Mouse (Mus musculus): ENCODE data around the gene Lrp1. TPM values are rescaled to one million over a fixed set of nuclear protein-coding genes. Genes with fewer than 3 reads are reported as not detected.

The Lrp1 gene
- total and polyA plus RNA-seq, 3 experiments: 0.39 to 0.42 TPM; not detected in 1

DNA sequence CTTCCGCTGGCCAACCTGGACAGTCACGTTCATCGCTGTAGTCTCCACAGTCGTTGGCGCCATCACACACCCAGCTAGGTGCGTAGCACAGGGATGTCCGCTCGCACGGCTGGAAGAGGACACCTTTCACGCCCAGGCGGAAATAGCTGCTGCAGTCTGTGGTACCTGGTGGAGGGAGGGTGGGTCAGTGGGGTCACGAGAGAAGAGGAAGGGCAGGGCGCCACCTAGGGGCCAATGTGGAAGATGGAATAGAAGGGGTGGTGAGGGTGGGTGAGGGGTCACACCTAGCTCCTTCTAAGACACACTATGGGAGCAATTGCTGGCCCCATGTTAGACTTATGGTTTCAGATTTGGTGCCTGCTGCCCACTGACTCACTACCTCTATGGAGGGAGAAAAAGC is 63.6 kb downstream of the Lrp1 start:
- no peaks in the 10 kb centered on the region for H3K4me1 ChIP-seq (ENCODE audit: control insufficient read depth in 1 of 2, insufficient read depth in 2 of 2, low read length in 2 of 2)
- H3K36me3 ChIP-seq (ENCODE audit: control insufficient read depth in 1 of 2, insufficient read depth in 2 of 2, low read length in 2 of 2): no peaks in the 10 kb centered on the region
- no peak overlapping the region for H3K27ac ChIP-seq (ENCODE audit: control insufficient read depth, low read depth, low read length)
- no peaks in the 10 kb centered on the region for H3K27me3 ChIP-seq (ENCODE audit: control insufficient read depth in 1 of 2, insufficient read depth in 2 of 2, low read length in 2 of 2)
- H3K9ac ChIP-seq (ENCODE audit: control insufficient read depth, low read depth, low read length, poor library complexity, severe bottlenecking): no peak overlapping the region
- DNase-seq (ENCODE audit: low read depth, low spot score): peak; percentile 25
- H3K79me2 ChIP-seq (ENCODE audit: control insufficient read depth, insufficient read depth, low read length, poor library complexity): no peaks in the 10 kb centered on the region
- H3K9me3 ChIP-seq (replicated peaks; ENCODE audit: insufficient read depth, low read length): no peaks in the 10 kb centered on the region
- TF ChIP-seq MXI1 (IDR thresholded peaks at IDR 0.05; ENCODE audit: low read depth, low read length): no peak
- TF ChIP-seq MAX (IDR thresholded peaks at IDR 0.05; ENCODE audit: low read length): no peak
- no peak for TF ChIP-seq TAL1 (IDR thresholded peaks at IDR 0.05; ENCODE audit: low read length)
- 0 out of 2 replicates have a peak, but pooled peaks have one; percentile 26 for TF ChIP-seq SMC3 (IDR thresholded peaks at IDR 0.05; ENCODE audit: low read depth, low read length)
- no peak for TF ChIP-seq ZC3H11A (IDR thresholded peaks at IDR 0.05; ENCODE audit: low read depth, low read length)
- peak; percentile 40 to 79 (median 60) for TF ChIP-seq CTCF (IDR thresholded peaks at IDR 0.05 in 2 of 3, conservative IDR thresholded peaks at IDR 0.05 in 1 of 3; ENCODE audit: control insufficient read depth in 1 of 3, insufficient read depth in 1 of 3, low read depth in 2 of 3, low read length in 3 of 3, poor library complexity in 1 of 3, severe bottlenecking in 1 of 3)
- no peak for TF ChIP-seq ZKSCAN1 (IDR thresholded peaks at IDR 0.05; ENCODE audit: low read depth, low read length)
- H3K4me3 ChIP-seq (ENCODE audit: control insufficient read depth in 1 of 2, insufficient read depth in 1 of 2, low read depth in 2 of 2, low read length in 2 of 2): no peak overlapping the region

DNA sequence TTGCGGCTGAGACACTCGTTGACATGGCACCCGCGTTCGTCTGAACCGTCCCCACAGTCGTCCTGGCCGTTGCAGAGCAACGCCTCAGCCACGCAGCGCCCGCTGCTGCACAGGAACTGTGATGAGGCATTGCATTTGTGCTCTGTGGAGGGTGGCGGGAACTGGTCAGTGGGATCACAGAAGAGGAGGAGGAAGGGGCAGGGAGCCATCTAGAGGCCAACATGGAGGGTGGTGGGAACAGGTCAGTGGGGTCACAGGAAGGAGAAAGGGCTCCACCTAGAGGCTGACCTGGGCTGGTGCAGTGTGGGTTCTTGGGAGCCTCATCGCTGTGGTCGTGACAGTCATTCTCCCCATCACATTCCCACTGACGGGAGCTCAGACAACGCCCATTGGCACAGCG is 65.2 kb downstream of the Lrp1 start:
- Histone ChIP-seq H3K9ac (ENCODE audit: control insufficient read depth, low read depth, low read length, poor library complexity, severe bottlenecking) (no peak overlapping the region), H3K27ac (ENCODE audit: control insufficient read depth, low read depth, low read length) (no peak overlapping the region), H3K4me1 (ENCODE audit: control insufficient read depth in 1 of 2, insufficient read depth in 2 of 2, low read length in 2 of 2) (no peaks in the 10 kb centered on the region), H3K9me3 (replicated peaks; ENCODE audit: insufficient read depth, low read length) (no peaks in the 10 kb centered on the region), H3K36me3 (ENCODE audit: control insufficient read depth in 1 of 2, insufficient read depth in 2 of 2, low read length in 2 of 2) (no peaks in the 10 kb centered on the region), H3K4me3 (ENCODE audit: control insufficient read depth in 1 of 2, insufficient read depth in 1 of 2, low read depth in 2 of 2, low read length in 2 of 2) (no peak overlapping the region), H3K79me2 (ENCODE audit: control insufficient read depth, insufficient read depth, low read length, poor library complexity) (no peaks in the 10 kb centered on the region), H3K27me3 (ENCODE audit: control insufficient read depth in 1 of 2, insufficient read depth in 2 of 2, low read length in 2 of 2) (no peaks in the 10 kb centered on the region)
- peak; percentile 59 for DNase-seq (ENCODE audit: low read depth, low spot score)
- no peak for TF ChIP-seq HCFC1 (IDR thresholded peaks at IDR 0.05; ENCODE audit: low read depth, low read length)
- peak; percentile 72 for TF ChIP-seq SMC3 (IDR thresholded peaks at IDR 0.05; ENCODE audit: low read depth, low read length)
- peak; percentile 70 for TF ChIP-seq ZC3H11A (IDR thresholded peaks at IDR 0.05; ENCODE audit: low read depth, low read length)
- TF ChIP-seq ELF1 (IDR thresholded peaks at IDR 0.05; ENCODE audit: low read depth, low read length): no peak
- peak; percentile 92 to 98 (median 96) for TF ChIP-seq CTCF (IDR thresholded peaks at IDR 0.05 in 2 of 3, conservative IDR thresholded peaks at IDR 0.05 in 1 of 3; ENCODE audit: control insufficient read depth in 1 of 3, insufficient read depth in 1 of 3, low read depth in 2 of 3, low read length in 3 of 3, poor library complexity in 1 of 3, severe bottlenecking in 1 of 3)
- peak; percentile 51; the same call in 1 of the 2 replicates for TF ChIP-seq MAZ (IDR thresholded peaks at IDR 0.05; ENCODE audit: low read depth, low read length)
- TF ChIP-seq RAD21 (IDR thresholded peaks at IDR 0.05; ENCODE audit: low read depth, low read length): peak; percentile 75

DNA sequence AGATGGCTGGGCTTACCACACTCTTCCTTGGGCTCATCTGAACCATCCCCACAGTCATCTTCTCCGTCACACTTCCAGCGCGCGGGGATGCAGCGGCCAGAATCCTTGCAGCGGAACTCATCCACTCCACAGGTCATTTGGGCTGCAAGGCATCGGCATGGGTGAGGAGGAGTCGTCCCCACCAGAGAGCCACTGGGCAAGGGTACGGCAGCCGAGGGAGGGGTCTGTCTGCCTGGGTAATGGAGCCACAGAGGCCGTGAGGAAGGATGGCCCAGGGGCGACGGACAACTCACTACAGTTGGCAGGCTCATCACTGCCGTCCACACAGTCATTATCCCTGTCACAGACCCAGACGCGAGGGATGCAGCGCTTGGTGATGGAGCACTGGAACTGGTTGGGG is 71.1 kb downstream of the Lrp1 start:
- TF ChIP-seq POLR2AphosphoS2 (IDR thresholded peaks at IDR 0.05; ENCODE audit: low read length) (no peak), EP300 (IDR thresholded peaks at IDR 0.05; ENCODE audit: low read depth in 1 of 2, low read length in 2 of 2) (no peak), ETS1 (IDR thresholded peaks at IDR 0.05; ENCODE audit: low read depth, low read length) (no peak), MXI1 (IDR thresholded peaks at IDR 0.05; ENCODE audit: low read depth, low read length) (no peak), ZMIZ1 (IDR thresholded peaks at IDR 0.05; ENCODE audit: low read depth, low read length) (no peak), TAL1 (IDR thresholded peaks at IDR 0.05; ENCODE audit: low read length) (no peak), GATA1 (IDR thresholded peaks at IDR 0.05; ENCODE audit: low read depth, low read length) (no peak), USF1 (IDR thresholded peaks at IDR 0.05; ENCODE audit: low read depth, low read length) (no peak), POLR2AphosphoS5 (IDR thresholded peaks at IDR 0.05; ENCODE audit: borderline replicate concordance, low read depth, low read length) (no peak), CTCF (IDR thresholded peaks at IDR 0.05 in 2 of 3, conservative IDR thresholded peaks at IDR 0.05 in 1 of 3; ENCODE audit: control insufficient read depth in 1 of 3, insufficient read depth in 1 of 3, low read depth in 2 of 3, low read length in 3 of 3, poor library complexity in 1 of 3, severe bottlenecking in 1 of 3) (no peak), ZKSCAN1 (IDR thresholded peaks at IDR 0.05; ENCODE audit: low read depth, low read length) (no peak), RAD21 (IDR thresholded peaks at IDR 0.05; ENCODE audit: low read depth, low read length) (no peak), SMC3 (IDR thresholded peaks at IDR 0.05; ENCODE audit: low read depth, low read length) (no peak), KAT2A (conservative IDR thresholded peaks at IDR 0.05; ENCODE audit: low read depth, low read length) (no peak), MEF2A (IDR thresholded peaks at IDR 0.05; ENCODE audit: extremely low read depth, insufficient replicate concordance, low read depth, low read length, poor library complexity, severe bottlenecking) (no peak), MYB (IDR thresholded peaks at IDR 0.05; ENCODE audit: low read depth, low read length) (no peak), JUND (IDR thresholded peaks at IDR 0.05; ENCODE audit: low read depth, low read length) (no peak), RCOR1 (IDR thresholded peaks at IDR 0.05; ENCODE audit: low read depth, low read length) (no peak), MAFK (IDR thresholded peaks at IDR 0.05; ENCODE audit: borderline replicate concordance, low read depth, low read length) (no peak)
- H3K9ac ChIP-seq (ENCODE audit: control insufficient read depth, low read depth, low read length, poor library complexity, severe bottlenecking): no peak overlapping the region
- H3K4me3 ChIP-seq (ENCODE audit: control insufficient read depth in 1 of 2, insufficient read depth in 1 of 2, low read depth in 2 of 2, low read length in 2 of 2): no peak overlapping the region
- no peaks in the 10 kb centered on the region for H3K9me3 ChIP-seq (replicated peaks; ENCODE audit: insufficient read depth, low read length)
- H3K27ac ChIP-seq (ENCODE audit: control insufficient read depth, low read depth, low read length): no peak overlapping the region
- H3K36me3 ChIP-seq (ENCODE audit: control insufficient read depth in 1 of 2, insufficient read depth in 2 of 2, low read length in 2 of 2): no peaks in the 10 kb centered on the region
- no peak for DNase-seq (ENCODE audit: low read depth, low spot score)
- H3K27me3 ChIP-seq (ENCODE audit: control insufficient read depth in 1 of 2, insufficient read depth in 2 of 2, low read length in 2 of 2): no peaks in the 10 kb centered on the region
- no peaks in the 10 kb centered on the region for H3K79me2 ChIP-seq (ENCODE audit: control insufficient read depth, insufficient read depth, low read length, poor library complexity)
- no peaks in the 10 kb centered on the region for H3K4me1 ChIP-seq (ENCODE audit: control insufficient read depth in 1 of 2, insufficient read depth in 2 of 2, low read length in 2 of 2)

Measured in MEL (cell line).